Mouse (Mus musculus): ENCODE measurements around the gene Psmb9. TPM values are rescaled to one million over a fixed set of nuclear protein-coding genes. Genes with fewer than 3 reads are reported as not detected.
"Not testable (repeated sequence)": the region's sequence is repeated elsewhere in the genome, so short reads cannot be mapped to it uniquely, and the experiment has no call there.

The Psmb9 gene
- polyA plus RNA-seq, 1 experiment from 2014 or later = 10.6 TPM

- Histone ChIP-seq H3K9ac (no peak overlapping the region), H3K4me3 (replicated peaks) (no peak overlapping the region), H3K27me3 (no peaks in the 10 kb centered on the region), H3K4me1 (replicated peaks) (no peaks in the 10 kb centered on the region), H3K27ac (replicated peaks) (no peak overlapping the region), H3K36me3 (replicated peaks) (no peaks in the 10 kb centered on the region), H3K4me2 (no peak overlapping the region), H3K9me3 (replicated peaks) (no peaks in the 10 kb centered on the region)
- WGBS (ENCODE audit: insufficient replicate concordance) = 48% methylated on average over 5 of the region's 5 CpGs
- no peak for ATAC-seq (ENCODE audit: insufficient read depth)
Measured at GRCm38 (mm10) chr17:34155534-34155933, 32.0 kb downstream of the Psmb9 start.

GRCm38 (mm10) chr17:34152923-34153322 lies 34.6 kb downstream of the Psmb9 start, which contains the start of gene H2-DMb1:
TSS of gene H2-DMb1 (plus strand) at chr17:34153072.
- Histone ChIP-seq H3K9me3 (replicated peaks) (no peaks in the 10 kb centered on the region), H3K9ac (no peak within 1 kb of the TSS), H3K4me1 (replicated peaks) (no peaks in the 10 kb centered on the region), H3K36me3 (replicated peaks) (no peaks in the 10 kb centered on the region), H3K27ac (replicated peaks) (no peak within 1 kb of the TSS), H3K4me3 (replicated peaks) (no peak within 1 kb of the TSS), H3K27me3 (no peaks in the 10 kb centered on the region), H3K4me2 (no peak within 1 kb of the TSS)
- ATAC-seq (ENCODE audit: insufficient read depth) = no peak
- 42% methylated on average over 4 of the region's 4 CpGs for WGBS (ENCODE audit: insufficient replicate concordance)

- ATAC-seq (ENCODE audit: insufficient read depth) = no peak
- H3K4me3 ChIP-seq (replicated peaks) = no peak overlapping the region
- no peak overlapping the region for H3K27ac ChIP-seq (replicated peaks)
- peaks cover 22% of the 10 kb centered on the region for H3K27me3 ChIP-seq
- H3K9ac ChIP-seq = no peak overlapping the region
- no peak overlapping the region for H3K4me2 ChIP-seq
- H3K4me1 ChIP-seq (replicated peaks) = peaks cover 16% of the 10 kb centered on the region
- 68% methylated on average over 3 of the region's 3 CpGs for WGBS (ENCODE audit: insufficient replicate concordance)
- H3K36me3 ChIP-seq (replicated peaks) = no peaks in the 10 kb centered on the region
- no peaks in the 10 kb centered on the region for H3K9me3 ChIP-seq (replicated peaks)
Measured at GRCm38 (mm10) chr17:34144960-34145371, 42.6 kb downstream of the Psmb9 start.

- 71% methylated on average over 4 of the region's 4 CpGs for WGBS (ENCODE audit: insufficient replicate concordance)
- H3K4me1 ChIP-seq (replicated peaks) = peaks cover 23% of the 10 kb centered on the region
- not testable (repeated sequence) for H3K9me3 ChIP-seq (replicated peaks); H3K27ac ChIP-seq (replicated peaks); ATAC-seq (ENCODE audit: insufficient read depth); H3K9ac ChIP-seq; H3K36me3 ChIP-seq (replicated peaks); H3K4me2 ChIP-seq; H3K4me3 ChIP-seq (replicated peaks)
- H3K27me3 ChIP-seq = peaks cover 29% of the 10 kb centered on the region
Measured at GRCm38 (mm10) chr17:34144221-34144620, 43.3 kb downstream of the Psmb9 start.

- H3K4me2 ChIP-seq = peak overlapping the region; percentile 30; the same call in 1 of the 2 replicates
- no peak overlapping the region for H3K4me3 ChIP-seq (replicated peaks)
- H3K27ac ChIP-seq (replicated peaks) = no peak overlapping the region
- WGBS (ENCODE audit: insufficient replicate concordance) = 30% methylated on average over 5 of the region's 5 CpGs
- no peak overlapping the region for H3K9ac ChIP-seq
- H3K4me1 ChIP-seq (replicated peaks) = peaks cover 26% of the 10 kb centered on the region
- no peaks in the 10 kb centered on the region for H3K9me3 ChIP-seq (replicated peaks)
- H3K27me3 ChIP-seq = peaks cover 37% of the 10 kb centered on the region
- ATAC-seq (ENCODE audit: insufficient read depth) = no peak
- H3K36me3 ChIP-seq (replicated peaks) = no peaks in the 10 kb centered on the region
Measured at GRCm38 (mm10) chr17:34143461-34143860, 44.1 kb downstream of the Psmb9 start.

- peak within 1 kb of the TSS; percentile 46; the same call in 1 of the 2 replicates for H3K27ac ChIP-seq (replicated peaks)
- ATAC-seq (ENCODE audit: insufficient read depth) = peak; percentile 57; the same call in 1 of the 2 replicates
- no peaks in the 10 kb centered on the region for H3K36me3 ChIP-seq (replicated peaks)
- no peaks in the 10 kb centered on the region for H3K9me3 ChIP-seq (replicated peaks)
- peak within 1 kb of the TSS; percentile 30; the same call in 1 of the 2 replicates for H3K4me2 ChIP-seq
- peaks cover 26% of the 10 kb centered on the region for H3K4me1 ChIP-seq (replicated peaks)
- no peak within 1 kb of the TSS for H3K4me3 ChIP-seq (replicated peaks)
- 11% methylated on average over 7 of the region's 7 CpGs for WGBS (ENCODE audit: insufficient replicate concordance)
- peaks cover 41% of the 10 kb centered on the region for H3K27me3 ChIP-seq
- no peak within 1 kb of the TSS for H3K9ac ChIP-seq
Measured at GRCm38 (mm10) chr17:34143033-34143432, 44.5 kb downstream of the Psmb9 start, which contains the start of gene H2-DMb2. TSS of gene H2-DMb2 (plus strand) at chr17:34143307.

GRCm38 (mm10) chr17:34142456-34143010 lies 45.0 kb downstream of the Psmb9 start:
- Histone ChIP-seq H3K4me1 (replicated peaks) (peaks cover 26% of the 10 kb centered on the region), H3K36me3 (replicated peaks) (no peaks in the 10 kb centered on the region), H3K27me3 (peaks cover 46% of the 10 kb centered on the region), H3K27ac (replicated peaks) (peak overlapping the region; percentile 46; the same call in 1 of the 2 replicates), H3K9ac (no peak overlapping the region), H3K4me2 (peak overlapping the region; percentile 30; the same call in 1 of the 2 replicates), H3K9me3 (replicated peaks) (no peaks in the 10 kb centered on the region), H3K4me3 (replicated peaks) (no peak overlapping the region)
- ATAC-seq (ENCODE audit: insufficient read depth) = no peak
- 43% methylated on average over 7 of the region's 7 CpGs for WGBS (ENCODE audit: insufficient replicate concordance)

- peaks cover 26% of the 10 kb centered on the region for H3K4me1 ChIP-seq (replicated peaks)
- H3K36me3 ChIP-seq (replicated peaks) = no peaks in the 10 kb centered on the region
- no peak overlapping the region for H3K9ac ChIP-seq
- H3K27ac ChIP-seq (replicated peaks) = no peak overlapping the region
- H3K9me3 ChIP-seq (replicated peaks) = no peaks in the 10 kb centered on the region
- 37% methylated on average over 4 of the region's 4 CpGs for WGBS (ENCODE audit: insufficient replicate concordance)
- no peak for ATAC-seq (ENCODE audit: insufficient read depth)
- no peak overlapping the region for H3K4me3 ChIP-seq (replicated peaks)
- H3K4me2 ChIP-seq = no peak overlapping the region
- peaks cover 57% of the 10 kb centered on the region for H3K27me3 ChIP-seq
Measured at GRCm38 (mm10) chr17:34141448-34141847, 46.1 kb downstream of the Psmb9 start.

GRCm38 (mm10) chr17:34140240-34140639 lies 47.3 kb downstream of the Psmb9 start:
- Histone ChIP-seq H3K27me3 (peaks cover 59% of the 10 kb centered on the region), H3K4me3 (replicated peaks) (peak overlapping the region; percentile 21; the same call in 1 of the 2 replicates), H3K36me3 (replicated peaks) (no peaks in the 10 kb centered on the region), H3K27ac (replicated peaks) (no peak overlapping the region), H3K4me1 (replicated peaks) (peaks cover 34% of the 10 kb centered on the region), H3K9ac (no peak overlapping the region; the same call in 1 of the 2 replicates), H3K9me3 (replicated peaks) (no peaks in the 10 kb centered on the region), H3K4me2 (peak overlapping the region; percentile 59)
- WGBS (ENCODE audit: insufficient replicate concordance) = 7% methylated on average over 5 of the region's 5 CpGs
- no peak for ATAC-seq (ENCODE audit: insufficient read depth)

- Histone ChIP-seq H3K4me2 (peak overlapping the region; percentile 59), H3K27me3 (peaks cover 59% of the 10 kb centered on the region), H3K9me3 (replicated peaks) (no peaks in the 10 kb centered on the region), H3K36me3 (replicated peaks) (no peaks in the 10 kb centered on the region), H3K4me1 (replicated peaks) (peaks cover 34% of the 10 kb centered on the region), H3K27ac (replicated peaks) (no peak overlapping the region), H3K9ac (no peak overlapping the region), H3K4me3 (replicated peaks) (peak overlapping the region; percentile 21)
- 10% methylated on average over 16 of the region's 16 CpGs for WGBS (ENCODE audit: insufficient replicate concordance)
- no peak for ATAC-seq (ENCODE audit: insufficient read depth)
Measured at GRCm38 (mm10) chr17:34139416-34139815, 48.1 kb downstream of the Psmb9 start.

GRCm38 (mm10) chr17:34138655-34139054 lies 48.9 kb downstream of the Psmb9 start:
- no peak overlapping the region for H3K4me2 ChIP-seq
- WGBS (ENCODE audit: insufficient replicate concordance) = 67% methylated on average over 7 of the region's 7 CpGs
- H3K27me3 ChIP-seq = peaks cover 59% of the 10 kb centered on the region
- H3K36me3 ChIP-seq (replicated peaks) = no peaks in the 10 kb centered on the region
- peaks cover 34% of the 10 kb centered on the region for H3K4me1 ChIP-seq (replicated peaks)
- H3K9me3 ChIP-seq (replicated peaks) = no peaks in the 10 kb centered on the region
- H3K4me3 ChIP-seq (replicated peaks) = no peak overlapping the region
- H3K9ac ChIP-seq = no peak overlapping the region
- no peak for ATAC-seq (ENCODE audit: insufficient read depth)
- no peak overlapping the region for H3K27ac ChIP-seq (replicated peaks)

GRCm38 (mm10) chr17:34137601-34138000 lies 50.0 kb downstream of the Psmb9 start:
- H3K9me3 ChIP-seq (replicated peaks) = no peaks in the 10 kb centered on the region
- no peak for ATAC-seq (ENCODE audit: insufficient read depth)
- H3K4me2 ChIP-seq = no peak overlapping the region
- H3K4me3 ChIP-seq (replicated peaks) = no peak overlapping the region
- peaks cover 59% of the 10 kb centered on the region for H3K27me3 ChIP-seq
- no peak overlapping the region for H3K9ac ChIP-seq
- 63% methylated on average over 7 of the region's 7 CpGs for WGBS (ENCODE audit: insufficient replicate concordance)
- peaks cover 31% of the 10 kb centered on the region for H3K4me1 ChIP-seq (replicated peaks)
- H3K36me3 ChIP-seq (replicated peaks) = no peaks in the 10 kb centered on the region
- no peak overlapping the region for H3K27ac ChIP-seq (replicated peaks)

All from liver, embryonic 15.5 days (tissue).